Mouse (Mus musculus): ENCODE results near the gene F13a1. TPM values are rescaled to one million over a fixed set of nuclear protein-coding genes. Genes with fewer than 3 reads are reported as not detected.

F13a1 gene
- polyA plus RNA-seq, 1 experiment from 2014 or later: 14.3 TPM

DNA sequence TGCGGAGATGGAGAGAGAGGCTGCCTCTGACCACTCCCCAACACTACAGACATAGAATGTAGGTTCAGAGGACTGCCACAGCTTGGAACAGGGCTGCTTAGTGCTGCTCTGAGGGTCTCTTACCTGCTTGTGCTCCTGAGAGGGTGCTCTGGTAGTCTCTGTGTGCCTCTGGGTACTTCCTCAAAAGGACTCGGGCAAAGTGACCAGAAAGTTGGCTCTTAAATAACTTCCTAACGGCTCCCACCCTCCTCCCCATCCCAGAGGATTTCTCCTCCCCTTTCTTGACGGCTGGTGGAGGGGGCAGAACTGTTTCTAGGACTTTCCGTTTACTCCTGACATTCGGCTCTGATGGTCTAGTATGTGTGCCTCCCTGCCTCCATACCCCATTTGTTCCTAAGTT lies 1.0 kb downstream of the F13a1 start:
- Histone ChIP-seq H3K4me2 (replicated peaks; ENCODE audit: low read depth, low read length) (no peak overlapping the region), H3K9me3 (ENCODE audit: control insufficient read depth, low read length) (no peaks in the 10 kb centered on the region), H3K9ac (ENCODE audit: low read depth, low read length) (no peak overlapping the region), H3K27me3 (ENCODE audit: control insufficient read depth, insufficient read depth, low read length) (no peaks in the 10 kb centered on the region), H3K4me3 (ENCODE audit: low read depth, low read length) (no peak overlapping the region), H3K27ac (ENCODE audit: low read depth, low read length) (no peak overlapping the region), H3K4me1 (replicated peaks; ENCODE audit: control insufficient read depth, insufficient read depth, low read length) (no peaks in the 10 kb centered on the region), H3K36me3 (ENCODE audit: control insufficient read depth, insufficient read depth, low read length) (no peaks in the 10 kb centered on the region)
- DNase-seq (ENCODE audit: low spot score) (no peak), ATAC-seq (ENCODE audit: low FRiP score) (no peak)
- 79% methylated on average over 6 of the region's 6 CpGs for WGBS

DNA sequence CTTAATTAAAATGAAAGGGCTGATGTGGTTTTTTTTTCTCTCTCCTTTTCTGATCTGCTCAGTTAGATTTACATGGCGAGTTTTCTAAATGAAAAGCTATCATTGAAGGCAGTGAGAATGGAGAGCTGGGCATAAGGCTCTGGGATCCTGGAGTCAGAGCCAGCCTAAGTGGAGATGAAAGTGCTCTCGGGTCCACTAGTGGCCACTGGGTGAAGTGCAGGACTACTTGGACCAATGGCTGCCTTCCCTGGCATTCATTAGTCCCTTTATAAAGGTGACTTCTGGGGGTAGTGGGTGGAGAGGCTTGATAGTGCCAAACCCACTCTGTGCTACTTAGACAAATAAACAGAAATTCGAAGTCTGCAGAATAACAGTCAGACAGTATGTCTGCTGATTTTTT lies 5.0 kb downstream of the F13a1 start:
- no peaks in the 10 kb centered on the region for H3K36me3 ChIP-seq (ENCODE audit: control insufficient read depth, insufficient read depth, low read length)
- H3K9me3 ChIP-seq (ENCODE audit: control insufficient read depth, low read length): no peaks in the 10 kb centered on the region
- no peak overlapping the region for H3K27ac ChIP-seq (ENCODE audit: low read depth, low read length)
- no peak overlapping the region for H3K4me2 ChIP-seq (replicated peaks; ENCODE audit: low read depth, low read length)
- H3K4me3 ChIP-seq (ENCODE audit: low read depth, low read length): no peak overlapping the region
- H3K4me1 ChIP-seq (replicated peaks; ENCODE audit: control insufficient read depth, insufficient read depth, low read length): no peaks in the 10 kb centered on the region
- peak; percentile 18 for DNase-seq (ENCODE audit: low spot score)
- ATAC-seq (ENCODE audit: low FRiP score): no peak
- 87% methylated on average over 3 of the region's 3 CpGs for WGBS
- H3K9ac ChIP-seq (ENCODE audit: low read depth, low read length): no peak overlapping the region
- no peaks in the 10 kb centered on the region for H3K27me3 ChIP-seq (ENCODE audit: control insufficient read depth, insufficient read depth, low read length)

DNA sequence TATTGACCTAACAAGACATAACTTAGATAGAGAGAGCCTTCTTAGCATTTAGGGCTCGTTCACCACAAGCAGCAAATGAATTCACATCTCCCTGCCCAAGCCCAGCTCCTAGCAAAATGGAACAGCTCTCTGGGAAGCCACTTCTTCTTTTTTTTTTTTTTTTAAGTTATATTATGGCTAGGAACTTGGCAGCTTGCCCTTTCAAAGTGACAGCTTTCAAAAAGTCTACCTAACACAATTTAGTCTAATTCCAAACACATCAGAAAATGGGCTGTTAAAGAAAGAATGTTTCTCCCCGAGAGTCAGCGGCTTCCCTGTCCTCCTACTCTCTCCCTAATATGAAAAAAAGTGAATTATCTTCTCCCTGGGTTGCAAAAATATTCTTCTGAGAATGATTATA lies 15.3 kb downstream of the F13a1 start:
- H3K36me3 ChIP-seq (ENCODE audit: control insufficient read depth, insufficient read depth, low read length): no peaks in the 10 kb centered on the region
- 82% methylated on average over 3 of the region's 3 CpGs for WGBS
- no peak overlapping the region for H3K4me2 ChIP-seq (replicated peaks; ENCODE audit: low read depth, low read length)
- H3K27me3 ChIP-seq (ENCODE audit: control insufficient read depth, insufficient read depth, low read length): no peaks in the 10 kb centered on the region
- H3K27ac ChIP-seq (ENCODE audit: low read depth, low read length): no peak overlapping the region
- H3K4me3 ChIP-seq (ENCODE audit: low read depth, low read length): no peak overlapping the region
- H3K9me3 ChIP-seq (ENCODE audit: control insufficient read depth, low read length): no peaks in the 10 kb centered on the region
- no peaks in the 10 kb centered on the region for H3K4me1 ChIP-seq (replicated peaks; ENCODE audit: control insufficient read depth, insufficient read depth, low read length)
- ATAC-seq (ENCODE audit: low FRiP score): no peak
- DNase-seq (ENCODE audit: low spot score): no peak
- no peak overlapping the region for H3K9ac ChIP-seq (ENCODE audit: low read depth, low read length)

DNA sequence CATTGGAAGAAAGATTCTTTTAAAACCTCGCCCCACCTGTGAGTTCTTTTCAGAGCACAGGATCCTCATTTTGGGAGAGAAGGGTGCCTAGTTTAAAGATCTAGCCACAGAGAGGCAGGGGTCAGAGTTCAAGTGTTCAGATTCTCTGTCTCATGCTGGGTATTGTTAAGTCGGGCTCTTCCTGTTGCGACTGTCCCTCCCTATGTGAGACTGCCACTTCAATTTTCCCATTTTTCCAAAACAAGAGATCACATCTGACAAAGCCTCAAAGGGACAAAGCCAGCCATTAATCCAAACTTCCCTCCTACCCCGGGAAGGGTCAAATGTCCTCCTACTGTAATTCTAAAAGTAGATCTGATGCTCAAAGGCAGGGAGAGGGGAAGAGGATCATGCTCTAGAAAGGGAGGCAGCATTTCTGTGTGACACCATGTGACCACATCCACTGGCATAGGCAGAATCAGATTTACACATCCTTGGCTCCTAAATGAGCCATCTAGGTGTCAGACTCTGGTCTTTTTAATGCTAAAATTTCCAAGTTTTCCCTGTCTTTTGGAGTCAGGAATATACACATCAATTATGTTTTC lies 24.0 kb downstream of the F13a1 start:
- Histone ChIP-seq H3K27me3 (ENCODE audit: control insufficient read depth, insufficient read depth, low read length) (no peaks in the 10 kb centered on the region), H3K9ac (ENCODE audit: low read depth, low read length) (no peak overlapping the region), H3K27ac (ENCODE audit: low read depth, low read length) (no peak overlapping the region), H3K36me3 (ENCODE audit: control insufficient read depth, insufficient read depth, low read length) (no peaks in the 10 kb centered on the region), H3K9me3 (ENCODE audit: control insufficient read depth, low read length) (no peaks in the 10 kb centered on the region), H3K4me2 (replicated peaks; ENCODE audit: low read depth, low read length) (no peak overlapping the region), H3K4me3 (ENCODE audit: low read depth, low read length) (no peak overlapping the region), H3K4me1 (replicated peaks; ENCODE audit: control insufficient read depth, insufficient read depth, low read length) (no peaks in the 10 kb centered on the region)
- WGBS: 32% methylated on average over 4 of the region's 4 CpGs
- no peak for ATAC-seq (ENCODE audit: low FRiP score)
- no peak for DNase-seq (ENCODE audit: low spot score)

DNA sequence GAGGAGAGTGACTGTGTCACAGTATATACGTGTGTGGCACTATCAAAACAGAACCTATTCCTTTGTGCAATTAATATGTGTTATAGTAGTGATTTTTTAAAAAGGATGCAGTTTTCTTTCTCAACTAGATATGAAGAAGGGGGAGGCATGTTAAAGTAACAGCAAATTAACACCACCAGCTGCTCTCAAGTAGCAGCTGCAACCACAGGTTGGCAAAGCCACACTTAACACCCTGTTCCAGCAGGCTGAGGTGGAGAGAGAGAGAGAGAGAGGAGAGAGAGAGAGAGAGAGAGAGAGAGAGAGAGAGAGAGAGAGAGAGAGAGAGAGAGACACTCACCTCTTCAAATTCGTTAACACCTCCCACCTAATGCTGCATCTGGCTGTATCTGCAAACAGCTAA lies 28.5 kb downstream of the F13a1 start:
- ATAC-seq (ENCODE audit: low FRiP score) (no peak), DNase-seq (ENCODE audit: low spot score) (no peak)
- H3K27me3 ChIP-seq (ENCODE audit: control insufficient read depth, insufficient read depth, low read length): no peaks in the 10 kb centered on the region
- no peaks in the 10 kb centered on the region for H3K36me3 ChIP-seq (ENCODE audit: control insufficient read depth, insufficient read depth, low read length)
- no peaks in the 10 kb centered on the region for H3K4me1 ChIP-seq (replicated peaks; ENCODE audit: control insufficient read depth, insufficient read depth, low read length)
- no peak overlapping the region for H3K4me2 ChIP-seq (replicated peaks; ENCODE audit: low read depth, low read length)
- no peak overlapping the region for H3K9ac ChIP-seq (ENCODE audit: low read depth, low read length)
- no peak overlapping the region for H3K4me3 ChIP-seq (ENCODE audit: low read depth, low read length)
- H3K27ac ChIP-seq (ENCODE audit: low read depth, low read length): no peak overlapping the region
- no peaks in the 10 kb centered on the region for H3K9me3 ChIP-seq (ENCODE audit: control insufficient read depth, low read length)
- WGBS: 91% methylated on average over 2 of the region's 2 CpGs

DNA sequence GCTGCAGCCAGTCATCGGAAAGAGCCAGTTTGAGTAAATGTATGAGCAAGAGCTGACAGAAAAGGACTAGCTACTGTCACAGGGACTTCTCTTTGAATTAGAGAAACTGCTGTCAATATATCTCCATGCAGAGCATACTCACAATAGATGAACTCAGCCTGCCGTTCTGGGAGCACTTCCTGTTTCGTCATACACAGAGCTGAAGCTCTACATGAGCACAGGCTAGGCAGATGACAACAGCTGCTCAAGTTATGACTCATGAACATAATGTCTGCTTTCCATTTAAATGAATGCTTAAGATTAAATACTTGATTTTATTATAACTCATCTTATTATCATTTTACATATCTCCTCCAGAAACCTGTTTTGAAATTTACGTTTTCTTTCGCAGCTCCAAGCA lies 39.3 kb downstream of the F13a1 start:
- no peak for DNase-seq (ENCODE audit: low spot score)
- H3K36me3 ChIP-seq (ENCODE audit: control insufficient read depth, insufficient read depth, low read length): no peaks in the 10 kb centered on the region
- no peak overlapping the region for H3K4me3 ChIP-seq (ENCODE audit: low read depth, low read length)
- no peaks in the 10 kb centered on the region for H3K9me3 ChIP-seq (ENCODE audit: control insufficient read depth, low read length)
- 87% methylated on average over 5 of the region's 5 CpGs for WGBS
- H3K27me3 ChIP-seq (ENCODE audit: control insufficient read depth, insufficient read depth, low read length): no peaks in the 10 kb centered on the region
- no peak overlapping the region for H3K9ac ChIP-seq (ENCODE audit: low read depth, low read length)
- no peaks in the 10 kb centered on the region for H3K4me1 ChIP-seq (replicated peaks; ENCODE audit: control insufficient read depth, insufficient read depth, low read length)
- no peak for ATAC-seq (ENCODE audit: low FRiP score)
- H3K4me2 ChIP-seq (replicated peaks; ENCODE audit: low read depth, low read length): no peak overlapping the region
- no peak overlapping the region for H3K27ac ChIP-seq (ENCODE audit: low read depth, low read length)

DNA sequence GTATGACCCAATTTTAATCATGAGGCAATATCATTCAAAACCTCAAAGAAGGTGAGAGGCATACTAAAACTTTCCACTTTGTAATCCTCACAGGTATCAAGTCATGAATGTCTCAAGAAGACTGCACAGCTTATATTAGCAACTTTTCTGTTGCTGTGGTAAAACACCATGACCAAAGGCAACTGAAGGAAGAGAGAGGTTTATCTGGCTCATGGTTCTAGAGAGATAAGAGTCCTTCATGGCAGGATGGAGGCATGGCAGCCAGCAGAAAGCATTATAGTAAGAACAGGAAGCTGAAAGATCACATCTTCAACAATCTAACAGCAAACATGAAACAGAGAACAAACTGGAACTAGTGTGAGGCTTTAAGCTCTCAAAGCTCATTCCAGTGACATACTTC lies 43.8 kb downstream of the F13a1 start:
- Histone ChIP-seq H3K4me3 (ENCODE audit: low read depth, low read length) (no peak overlapping the region), H3K4me1 (replicated peaks; ENCODE audit: control insufficient read depth, insufficient read depth, low read length) (no peaks in the 10 kb centered on the region), H3K4me2 (replicated peaks; ENCODE audit: low read depth, low read length) (no peak overlapping the region), H3K27ac (ENCODE audit: low read depth, low read length) (no peak overlapping the region), H3K36me3 (ENCODE audit: control insufficient read depth, insufficient read depth, low read length) (no peaks in the 10 kb centered on the region), H3K9me3 (ENCODE audit: control insufficient read depth, low read length) (no peaks in the 10 kb centered on the region), H3K27me3 (ENCODE audit: control insufficient read depth, insufficient read depth, low read length) (no peaks in the 10 kb centered on the region), H3K9ac (ENCODE audit: low read depth, low read length) (no peak overlapping the region)
- DNase-seq (ENCODE audit: low spot score) (no peak), ATAC-seq (ENCODE audit: low FRiP score) (no peak)

DNA sequence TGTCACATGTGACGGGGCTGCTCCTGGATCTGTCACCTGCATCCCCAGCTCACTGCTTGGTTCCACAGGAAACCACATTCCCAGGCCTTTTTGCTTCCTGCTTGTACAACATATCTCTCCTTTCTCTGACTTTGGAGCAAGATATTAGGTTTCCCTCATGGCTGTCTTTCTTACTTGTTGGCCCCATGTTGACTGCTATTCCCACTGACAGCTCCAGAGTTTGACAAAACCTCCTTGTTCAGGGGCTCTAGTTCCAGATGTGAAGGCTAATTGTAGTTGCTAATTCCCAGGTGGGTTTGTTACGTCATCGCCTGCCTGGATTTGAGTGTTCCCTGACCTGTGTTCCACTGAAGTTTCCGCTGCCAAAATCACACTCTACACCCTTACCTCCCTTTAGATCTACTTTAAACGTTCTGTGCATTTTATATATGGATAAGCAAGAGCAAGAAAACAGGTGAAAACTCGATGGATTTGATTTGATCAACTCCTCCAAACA lies 50.8 kb downstream of the F13a1 start:
- H3K9ac ChIP-seq (ENCODE audit: low read depth, low read length): no peak overlapping the region
- H3K36me3 ChIP-seq (ENCODE audit: control insufficient read depth, insufficient read depth, low read length): no peaks in the 10 kb centered on the region
- DNase-seq (ENCODE audit: low spot score) (peak; percentile 15), ATAC-seq (ENCODE audit: low FRiP score) (no peak)
- H3K27ac ChIP-seq (ENCODE audit: low read depth, low read length): no peak overlapping the region
- no peaks in the 10 kb centered on the region for H3K9me3 ChIP-seq (ENCODE audit: control insufficient read depth, low read length)
- 69% methylated on average over 6 of the region's 6 CpGs for WGBS
- H3K4me1 ChIP-seq (replicated peaks; ENCODE audit: control insufficient read depth, insufficient read depth, low read length): no peaks in the 10 kb centered on the region
- no peak overlapping the region for H3K4me3 ChIP-seq (ENCODE audit: low read depth, low read length)
- no peaks in the 10 kb centered on the region for H3K27me3 ChIP-seq (ENCODE audit: control insufficient read depth, insufficient read depth, low read length)
- H3K4me2 ChIP-seq (replicated peaks; ENCODE audit: low read depth, low read length): no peak overlapping the region

DNA sequence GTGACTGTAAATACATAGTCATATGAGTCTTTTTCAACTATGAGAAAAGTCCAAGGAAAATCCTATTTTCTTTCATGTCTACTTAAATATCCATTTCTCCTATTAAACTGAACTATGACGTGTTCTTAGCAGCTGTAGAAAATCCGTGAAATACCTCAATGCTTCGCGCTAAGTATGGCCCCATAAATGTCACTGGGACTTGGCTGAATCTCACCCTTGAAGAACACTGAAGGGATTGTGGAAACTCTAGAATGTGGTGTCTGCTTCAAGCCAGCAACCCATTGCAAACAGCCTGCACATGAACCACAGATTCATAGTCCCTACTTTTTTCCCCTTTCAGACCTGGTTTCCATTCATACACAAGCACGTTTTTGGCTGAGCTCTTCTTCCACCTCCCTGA lies 56.5 kb downstream of the F13a1 start:
- no peaks in the 10 kb centered on the region for H3K9me3 ChIP-seq (ENCODE audit: control insufficient read depth, low read length)
- H3K27me3 ChIP-seq (ENCODE audit: control insufficient read depth, insufficient read depth, low read length): no peaks in the 10 kb centered on the region
- 86% methylated on average over 5 of the region's 5 CpGs for WGBS
- no peak overlapping the region for H3K4me3 ChIP-seq (ENCODE audit: low read depth, low read length)
- H3K36me3 ChIP-seq (ENCODE audit: control insufficient read depth, insufficient read depth, low read length): no peaks in the 10 kb centered on the region
- no peak overlapping the region for H3K27ac ChIP-seq (ENCODE audit: low read depth, low read length)
- H3K4me2 ChIP-seq (replicated peaks; ENCODE audit: low read depth, low read length): no peak overlapping the region
- H3K4me1 ChIP-seq (replicated peaks; ENCODE audit: control insufficient read depth, insufficient read depth, low read length): no peaks in the 10 kb centered on the region
- DNase-seq (ENCODE audit: low spot score) (no peak), ATAC-seq (ENCODE audit: low FRiP score) (no peak)
- no peak overlapping the region for H3K9ac ChIP-seq (ENCODE audit: low read depth, low read length)

Measured in hindbrain, embryonic 11.5 days (tissue).